Mouse (Mus musculus): Measurements from ENCODE around the gene Camk2d.

- TF ChIP-seq CTCF (IDR thresholded peaks at IDR 0.05; ENCODE audit: low read depth) = no peak
- TF ChIP-seq EP300 (optimal IDR thresholded peaks at IDR 0.05) = no peak
Observed at GRCm38 (mm10) chr3:126826172-126826571, 230.1 kb downstream of the Camk2d start.

Measured in stomach, postnatal 0 days (tissue).